Mouse (Mus musculus): ENCODE data around the gene Rap1a. TPM values are rescaled to one million over a fixed set of nuclear protein-coding genes. Genes with fewer than 3 reads are reported as not detected.

The Rap1a gene
- total and polyA plus RNA-seq, 2 experiments from 2014 or later: 17.8 to 91.0 TPM

GRCm38 (mm10) chr3:105714820-105715167 is 86.3 kb downstream of the Rap1a start:
- H3K9me3 ChIP-seq (replicated peaks; ENCODE audit: control insufficient read depth, low read length): no peaks in the 10 kb centered on the region
- no peak for ATAC-seq (ENCODE audit: insufficient read depth, low read depth)
- no peak overlapping the region for H3K4me3 ChIP-seq (ENCODE audit: low read depth, low read length)
- no peak overlapping the region for H3K4me2 ChIP-seq (ENCODE audit: low read depth, low read length)
- H3K27me3 ChIP-seq (ENCODE audit: control insufficient read depth, insufficient read depth, low read length): no peaks in the 10 kb centered on the region
- no peak for DNase-seq (ENCODE audit: low spot score)
- H3K36me3 ChIP-seq (replicated peaks; ENCODE audit: control insufficient read depth, insufficient read depth, low read length): peaks cover 12% of the 10 kb centered on the region
- no peak overlapping the region for H3K9ac ChIP-seq (replicated peaks; ENCODE audit: low read depth, low read length)
- peaks cover 29% of the 10 kb centered on the region for H3K4me1 ChIP-seq (ENCODE audit: control insufficient read depth, insufficient read depth)
- TF ChIP-seq EP300 (IDR thresholded peaks at IDR 0.05; ENCODE audit: low read depth) (no peak), CTCF (IDR thresholded peaks at IDR 0.05; ENCODE audit: low read depth) (no peak)
- no peak overlapping the region for H3K27ac ChIP-seq (ENCODE audit: low read depth)

- Histone ChIP-seq H3K9ac (replicated peaks; ENCODE audit: low read depth, low read length) (no peak overlapping the region), H3K36me3 (replicated peaks; ENCODE audit: control insufficient read depth, insufficient read depth, low read length) (peaks cover 12% of the 10 kb centered on the region), H3K4me1 (ENCODE audit: control insufficient read depth, insufficient read depth) (peaks cover 29% of the 10 kb centered on the region), H3K27me3 (ENCODE audit: control insufficient read depth, insufficient read depth, low read length) (no peaks in the 10 kb centered on the region), H3K9me3 (replicated peaks; ENCODE audit: control insufficient read depth, low read length) (no peaks in the 10 kb centered on the region), H3K4me2 (ENCODE audit: low read depth, low read length) (no peak overlapping the region), H3K27ac (ENCODE audit: low read depth) (peak overlapping the region; percentile 59), H3K4me3 (ENCODE audit: low read depth, low read length) (no peak overlapping the region)
- peak; percentile 10; the same call in 1 of the 2 replicates for ATAC-seq (ENCODE audit: insufficient read depth, low read depth)
- TF ChIP-seq EP300 (IDR thresholded peaks at IDR 0.05; ENCODE audit: low read depth): no peak
- TF ChIP-seq CTCF (IDR thresholded peaks at IDR 0.05; ENCODE audit: low read depth): no peak
- WGBS: 35% methylated on average over 8 of the region's 8 CpGs
- no peak for DNase-seq (ENCODE audit: low spot score)
Observed at GRCm38 (mm10) chr3:105714091-105714819, 86.9 kb downstream of the Rap1a start.

- peaks cover 12% of the 10 kb centered on the region for H3K36me3 ChIP-seq (replicated peaks; ENCODE audit: control insufficient read depth, insufficient read depth, low read length)
- no peak overlapping the region for H3K9ac ChIP-seq (replicated peaks; ENCODE audit: low read depth, low read length)
- TF ChIP-seq CTCF (IDR thresholded peaks at IDR 0.05; ENCODE audit: low read depth): no peak
- TF ChIP-seq EP300 (IDR thresholded peaks at IDR 0.05; ENCODE audit: low read depth): no peak
- no peak overlapping the region for H3K4me2 ChIP-seq (ENCODE audit: low read depth, low read length)
- H3K4me1 ChIP-seq (ENCODE audit: control insufficient read depth, insufficient read depth): peaks cover 25% of the 10 kb centered on the region
- no peak overlapping the region for H3K4me3 ChIP-seq (ENCODE audit: low read depth, low read length)
- H3K27ac ChIP-seq (ENCODE audit: low read depth): no peak overlapping the region
- no peak for ATAC-seq (ENCODE audit: insufficient read depth, low read depth)
- H3K27me3 ChIP-seq (ENCODE audit: control insufficient read depth, insufficient read depth, low read length): no peaks in the 10 kb centered on the region
- H3K9me3 ChIP-seq (replicated peaks; ENCODE audit: control insufficient read depth, low read length): no peaks in the 10 kb centered on the region
- no peak for DNase-seq (ENCODE audit: low spot score)
Observed at GRCm38 (mm10) chr3:105712827-105713226, 88.3 kb downstream of the Rap1a start.

GRCm38 (mm10) chr3:105711741-105712140 is 89.4 kb downstream of the Rap1a start:
- TF ChIP-seq CTCF (IDR thresholded peaks at IDR 0.05; ENCODE audit: low read depth): no peak
- TF ChIP-seq EP300 (IDR thresholded peaks at IDR 0.05; ENCODE audit: low read depth): no peak
- H3K36me3 ChIP-seq (replicated peaks; ENCODE audit: control insufficient read depth, insufficient read depth, low read length): peaks cover 8% of the 10 kb centered on the region
- no peaks in the 10 kb centered on the region for H3K27me3 ChIP-seq (ENCODE audit: control insufficient read depth, insufficient read depth, low read length)
- peak overlapping the region; percentile 36; the same call in 1 of the 2 replicates for H3K27ac ChIP-seq (ENCODE audit: low read depth)
- no peak overlapping the region for H3K9ac ChIP-seq (replicated peaks; ENCODE audit: low read depth, low read length)
- no peak overlapping the region for H3K4me3 ChIP-seq (ENCODE audit: low read depth, low read length)
- no peak overlapping the region for H3K4me2 ChIP-seq (ENCODE audit: low read depth, low read length)
- peak; percentile 70 for ATAC-seq (ENCODE audit: insufficient read depth, low read depth)
- no peaks in the 10 kb centered on the region for H3K9me3 ChIP-seq (replicated peaks; ENCODE audit: control insufficient read depth, low read length)
- peaks cover 33% of the 10 kb centered on the region for H3K4me1 ChIP-seq (ENCODE audit: control insufficient read depth, insufficient read depth)
- 59% methylated on average over 7 of the region's 7 CpGs for WGBS
- DNase-seq (ENCODE audit: low spot score): peak; percentile 46

GRCm38 (mm10) chr3:105710246-105710645 is 90.9 kb downstream of the Rap1a start:
- Histone ChIP-seq H3K9me3 (replicated peaks; ENCODE audit: control insufficient read depth, low read length) (no peaks in the 10 kb centered on the region), H3K9ac (replicated peaks; ENCODE audit: low read depth, low read length) (no peak overlapping the region), H3K27ac (ENCODE audit: low read depth) (0 out of 2 replicates have a peak overlapping the region, but pooled peaks have one; percentile 2), H3K27me3 (ENCODE audit: control insufficient read depth, insufficient read depth, low read length) (no peaks in the 10 kb centered on the region), H3K36me3 (replicated peaks; ENCODE audit: control insufficient read depth, insufficient read depth, low read length) (no peaks in the 10 kb centered on the region), H3K4me3 (ENCODE audit: low read depth, low read length) (no peak overlapping the region), H3K4me1 (ENCODE audit: control insufficient read depth, insufficient read depth) (peaks cover 45% of the 10 kb centered on the region), H3K4me2 (ENCODE audit: low read depth, low read length) (no peak overlapping the region)
- no peak for DNase-seq (ENCODE audit: low spot score)
- ATAC-seq (ENCODE audit: insufficient read depth, low read depth): no peak
- TF ChIP-seq EP300 (IDR thresholded peaks at IDR 0.05; ENCODE audit: low read depth): no peak
- TF ChIP-seq CTCF (IDR thresholded peaks at IDR 0.05; ENCODE audit: low read depth): no peak
- WGBS: 47% methylated on average over 6 of the region's 6 CpGs

- 53% methylated on average over 7 of the region's 7 CpGs for WGBS
- Histone ChIP-seq H3K9ac (replicated peaks; ENCODE audit: low read depth, low read length) (no peak overlapping the region), H3K4me2 (ENCODE audit: low read depth, low read length) (no peak overlapping the region), H3K27me3 (ENCODE audit: control insufficient read depth, insufficient read depth, low read length) (no peaks in the 10 kb centered on the region), H3K4me1 (ENCODE audit: control insufficient read depth, insufficient read depth) (peaks cover 34% of the 10 kb centered on the region), H3K36me3 (replicated peaks; ENCODE audit: control insufficient read depth, insufficient read depth, low read length) (no peaks in the 10 kb centered on the region), H3K27ac (ENCODE audit: low read depth) (no peak overlapping the region), H3K4me3 (ENCODE audit: low read depth, low read length) (no peak overlapping the region), H3K9me3 (replicated peaks; ENCODE audit: control insufficient read depth, low read length) (no peaks in the 10 kb centered on the region)
- ATAC-seq (ENCODE audit: insufficient read depth, low read depth): no peak
- DNase-seq (ENCODE audit: low spot score): no peak
- TF ChIP-seq EP300 (IDR thresholded peaks at IDR 0.05; ENCODE audit: low read depth) (no peak), CTCF (IDR thresholded peaks at IDR 0.05; ENCODE audit: low read depth) (no peak)
Observed at GRCm38 (mm10) chr3:105707590-105707989, 93.5 kb downstream of the Rap1a start.

Data from heart, postnatal 0 days (tissue).